Mouse (Mus musculus) myocyte (in vitro differentiated cells): ENCODE measurements around the gene Stk17b.

Experiments used
- E2F4 ChIP-seq: IDR thresholded peaks from one replicate; pipeline ENCODE4 v1.6.1; 2011; ENCODE audit warnings: mild to moderate bottlenecking, control low read depth, moderate library complexity; ENCODE audit not compliant: insufficient read depth
- MAX ChIP-seq: IDR thresholded peaks from one replicate; pipeline ENCODE4 v1.6.1; 2011; ENCODE audit warnings: low read depth, mild to moderate bottlenecking, control low read depth
- MYOD1 ChIP-seq, 3 experiments: IDR thresholded peaks; one replicate each; pipeline ENCODE4 v1.6.1; 2011; ENCODE audit warnings: control low read depth in 2 of 3, low read depth in 2 of 3, mild to moderate bottlenecking in 2 of 3, moderate library complexity in 1 of 3; ENCODE audit not compliant: insufficient read length in 2 of 3, control insufficient read depth in 1 of 3
- POLR2A ChIP-seq: IDR thresholded peaks from one replicate; pipeline ENCODE4 v1.6.1; 2011; ENCODE audit warnings: low read depth, mild to moderate bottlenecking, control low read depth, moderate library complexity; ENCODE audit not compliant: insufficient read length

DNA sequence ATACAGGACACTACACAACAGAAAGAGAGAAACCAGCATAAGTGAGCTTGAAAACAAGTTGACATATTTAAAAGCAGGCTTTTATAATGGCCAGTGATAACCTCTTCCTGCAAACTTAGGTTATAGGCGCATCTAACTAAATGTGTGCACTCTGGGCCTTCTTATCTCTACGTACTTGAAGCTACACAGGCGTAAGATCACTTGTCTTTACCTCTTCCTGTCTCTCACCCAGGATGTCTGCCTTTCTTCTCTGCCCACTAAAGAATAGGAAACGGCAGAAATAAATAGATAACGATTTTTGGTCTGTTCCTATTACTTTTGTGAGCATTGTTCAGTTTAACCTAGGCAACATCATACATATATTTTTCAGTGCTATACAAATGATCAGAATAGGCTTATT is 12.1 kb upstream of the Stk17b start:
- no peak for TF ChIP-seq POLR2A
- no peak for TF ChIP-seq E2F4
- no peak for TF ChIP-seq MAX
- TF ChIP-seq MYOD1 (IDR thresholded peaks at IDR 0.05; ENCODE audit: control insufficient read depth in 1 of 3, insufficient read length in 2 of 3, low read depth in 2 of 3), result no peak
